Mouse (Mus musculus): ENCODE data around the gene Bcl2l13.

The Bcl2l13 gene

GRCm38 (mm10) chr6:120926880-120927279 lies 90.9 kb downstream of the Bcl2l13 start:
- DNase-seq (ENCODE audit: low read depth in 2 of 2, low spot score in 2 of 2): no peak

- no peak for DNase-seq (ENCODE audit: low read depth in 2 of 2, low spot score in 2 of 2)
Observed at GRCm38 (mm10) chr6:120927765-120928164, 91.8 kb downstream of the Bcl2l13 start.

GRCm38 (mm10) chr6:120929421-120929820 lies 93.4 kb downstream of the Bcl2l13 start:
- no peak for DNase-seq (ENCODE audit: low read depth in 2 of 2, low spot score in 2 of 2)

DNA sequence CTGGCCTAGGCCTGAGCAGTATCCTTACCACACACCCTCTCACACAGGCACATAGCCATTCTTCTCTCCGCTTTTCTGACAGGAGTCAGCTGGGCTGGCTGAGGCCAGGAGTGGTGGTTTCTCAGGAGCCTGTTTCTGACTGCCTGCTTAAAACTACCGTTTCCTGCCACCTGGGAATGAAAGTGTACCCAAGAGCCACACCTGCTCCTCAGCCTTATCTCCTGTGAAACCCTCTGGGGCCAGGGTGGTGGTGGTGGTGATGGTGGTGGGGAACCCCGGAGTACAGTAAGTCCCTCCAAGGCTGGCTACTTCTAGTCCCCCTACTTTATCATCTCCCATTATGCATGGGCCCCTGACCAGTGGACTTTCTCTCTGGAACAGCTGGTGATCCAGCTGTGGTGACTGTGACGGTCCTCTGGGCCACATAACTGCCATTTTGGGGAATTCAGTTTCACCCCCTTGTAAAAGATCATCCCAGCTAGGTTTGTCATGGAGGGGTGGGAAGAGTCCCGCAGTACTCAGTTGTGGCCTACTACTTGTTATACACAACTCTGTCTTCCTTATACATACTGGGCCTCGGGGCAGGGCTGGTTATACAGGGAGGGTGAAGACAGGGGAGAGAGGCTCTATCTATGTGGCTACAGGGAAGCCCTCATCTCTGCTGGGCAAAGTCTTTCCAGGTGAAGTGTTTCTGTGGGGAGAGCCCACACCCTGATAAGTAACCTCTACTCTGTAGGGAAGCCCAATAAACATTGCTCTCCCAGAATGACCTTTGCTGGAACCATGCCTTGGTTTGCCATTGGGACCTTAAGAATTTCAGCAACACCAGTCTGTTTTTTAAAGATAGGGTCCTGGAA lies 94.7 kb downstream of the Bcl2l13 start:
- DNase-seq (ENCODE audit: low read depth in 2 of 2, low spot score in 2 of 2): no peak

- peak; percentile 35 to 47 for DNase-seq (ENCODE audit: low read depth in 2 of 2, low spot score in 2 of 2)
Observed at GRCm38 (mm10) chr6:120932597-120932996, 96.6 kb downstream of the Bcl2l13 start.

DNA sequence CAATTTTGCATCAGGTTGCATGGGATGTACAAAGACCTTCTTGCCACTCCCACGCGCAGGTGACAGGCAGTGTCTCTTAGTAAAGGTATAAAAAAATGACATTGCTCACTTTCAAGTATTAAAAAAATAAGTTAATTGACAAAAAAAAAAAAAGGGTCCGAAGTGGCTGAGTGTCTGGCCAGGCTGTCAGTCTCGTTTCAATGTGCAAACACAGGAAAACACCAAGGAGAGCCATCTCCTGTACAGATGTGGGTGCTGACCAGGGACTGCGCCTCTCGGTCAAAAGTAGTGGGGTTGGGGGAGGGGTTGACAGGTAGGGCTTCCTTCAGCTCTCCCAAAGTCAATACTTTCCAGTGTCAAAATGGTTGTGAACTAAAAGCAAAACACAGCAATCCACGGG lies 97.7 kb downstream of the Bcl2l13 start:
- no peak for DNase-seq (ENCODE audit: low read depth in 2 of 2, low spot score in 2 of 2)

DNA sequence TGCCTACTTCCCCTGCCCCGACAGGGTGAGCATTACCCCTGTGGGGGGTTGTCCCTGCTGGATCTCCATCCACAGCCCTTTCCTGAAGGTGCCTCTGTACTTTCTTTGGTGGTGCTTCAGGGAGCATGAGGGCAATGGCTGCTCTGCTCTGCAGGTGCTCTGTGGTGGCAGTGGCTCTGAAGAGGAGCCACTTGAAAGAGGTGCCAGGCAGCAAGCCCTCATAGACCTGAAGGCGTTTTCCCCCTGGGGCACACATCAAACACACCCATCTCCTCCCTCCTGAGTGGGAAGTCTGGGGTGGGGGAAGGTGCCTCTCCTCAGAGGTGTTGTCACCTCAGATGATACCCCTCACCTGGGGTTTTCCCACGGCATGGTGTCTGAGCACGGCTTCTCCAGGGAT lies 98.2 kb downstream of the Bcl2l13 start:
- peak; percentile 24 to 37 for DNase-seq (ENCODE audit: low read depth in 2 of 2, low spot score in 2 of 2)

GRCm38 (mm10) chr6:120937104-120937617 lies 101.1 kb downstream of the Bcl2l13 start:
- no peak for DNase-seq (ENCODE audit: low read depth in 2 of 2, low spot score in 2 of 2)

- no peak for DNase-seq (ENCODE audit: low read depth in 2 of 2, low spot score in 2 of 2)
Observed at GRCm38 (mm10) chr6:120937999-120938608, 102.1 kb downstream of the Bcl2l13 start.

DNA sequence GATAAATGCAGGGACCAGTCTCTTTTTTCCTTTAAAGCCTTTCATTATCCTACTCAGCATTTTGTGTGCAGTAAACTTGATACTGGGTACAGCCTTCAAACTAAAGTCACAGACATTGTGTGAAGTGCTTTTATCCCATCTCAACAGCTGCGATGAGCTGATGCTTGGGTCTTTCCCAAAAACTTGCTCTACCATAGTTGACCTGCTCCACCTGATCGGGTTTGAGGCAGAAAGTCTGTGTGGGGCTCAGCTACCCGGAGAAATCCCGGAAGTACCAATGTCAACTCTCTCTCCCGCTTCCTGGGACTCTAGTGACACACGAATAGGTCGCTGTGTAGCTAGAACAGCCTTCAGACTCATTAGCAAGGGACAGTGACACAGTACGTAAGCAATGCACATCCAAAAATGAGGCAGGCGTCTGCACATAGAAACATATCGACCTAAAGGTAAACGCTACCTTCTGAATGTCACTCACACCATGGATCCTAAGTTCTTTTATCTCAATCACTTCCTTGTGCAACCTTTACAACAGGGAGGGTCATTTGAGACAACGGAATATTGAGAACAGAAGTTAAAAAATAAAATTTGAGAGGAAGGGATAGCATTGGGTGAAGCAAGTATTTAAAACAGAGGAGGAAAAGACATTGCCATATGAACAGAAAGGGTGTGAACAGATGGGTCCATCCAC lies 102.9 kb downstream of the Bcl2l13 start:
- no peak for DNase-seq (ENCODE audit: low read depth in 2 of 2, low spot score in 2 of 2)

DNA sequence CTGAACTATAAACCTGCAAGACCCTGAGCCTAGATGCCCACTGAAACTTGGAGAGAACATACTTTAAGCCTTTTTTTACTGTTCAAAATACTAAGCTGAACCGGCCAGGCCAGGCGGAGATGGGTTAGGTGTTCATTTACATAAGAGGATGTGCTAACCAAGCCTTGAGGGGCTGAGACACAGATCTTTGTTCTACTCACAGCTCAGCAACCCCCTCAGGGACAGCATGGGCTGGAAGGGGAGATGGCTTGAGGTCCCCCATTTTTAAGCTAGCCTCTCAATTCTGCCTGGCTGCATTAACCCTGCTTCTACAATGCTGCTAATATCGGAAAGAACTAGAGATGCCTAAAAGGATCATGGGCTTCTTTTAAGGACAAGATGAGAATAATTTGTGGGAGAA lies 103.8 kb downstream of the Bcl2l13 start:
- DNase-seq (ENCODE audit: low read depth in 2 of 2, low spot score in 2 of 2): no peak

DNA sequence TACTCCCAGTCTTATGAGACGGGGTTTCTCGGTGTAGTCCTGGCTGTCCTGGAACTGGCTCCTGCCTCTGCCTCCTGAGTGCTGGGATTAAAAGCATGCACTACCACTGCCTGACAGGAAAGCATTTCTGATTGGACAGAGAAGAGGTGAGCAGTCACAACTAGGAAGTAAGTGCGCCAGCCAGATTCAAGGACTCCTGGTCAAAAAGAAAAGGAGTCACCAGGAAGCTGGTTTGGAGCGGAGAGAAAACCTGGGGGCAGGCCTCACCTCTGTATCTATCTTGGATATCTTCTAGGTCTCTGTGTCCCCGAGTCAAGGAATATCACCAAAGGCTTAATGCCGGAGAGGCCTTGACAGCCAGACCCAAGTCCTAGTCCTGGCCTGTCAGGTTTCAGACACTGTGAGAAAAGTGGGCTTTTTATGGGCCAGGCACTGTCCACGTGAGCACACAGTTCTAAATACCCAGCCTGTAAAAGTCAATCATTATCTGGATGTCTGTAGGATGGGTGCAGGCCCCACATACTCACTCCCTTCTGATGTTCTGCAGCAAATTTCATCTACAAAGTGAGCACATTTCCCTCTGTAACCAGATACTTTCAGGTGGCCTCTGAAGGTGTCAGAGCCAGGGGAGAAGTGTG lies 104.6 kb downstream of the Bcl2l13 start:
- no peak for DNase-seq (ENCODE audit: low read depth in 2 of 2, low spot score in 2 of 2)

GRCm38 (mm10) chr6:120941084-120941481 lies 105.1 kb downstream of the Bcl2l13 start:
- no peak for DNase-seq (ENCODE audit: low read depth in 2 of 2, low spot score in 2 of 2)

DNA sequence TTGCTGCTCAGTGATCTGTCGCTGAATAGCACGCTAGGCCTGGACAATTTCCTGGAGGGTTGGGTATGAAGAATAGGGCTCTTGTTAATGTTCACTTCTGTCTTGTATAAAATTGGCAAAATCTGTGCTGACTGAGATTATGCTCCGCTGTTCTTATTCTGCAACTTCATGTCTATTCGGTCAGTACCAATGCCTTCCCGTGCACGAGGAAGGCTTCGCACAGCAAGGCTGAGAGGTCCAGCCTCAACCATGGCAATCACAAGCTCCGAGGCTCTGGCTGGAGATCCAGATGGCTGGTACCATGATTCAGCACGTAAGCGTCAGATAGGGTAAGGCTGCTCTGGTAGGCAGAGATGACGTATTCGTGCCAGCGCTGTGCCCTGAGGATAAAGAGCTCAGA lies 105.6 kb downstream of the Bcl2l13 start:
- DNase-seq (ENCODE audit: low read depth in 2 of 2, low spot score in 2 of 2): no peak
